Mouse (Mus musculus): Measurements from ENCODE around the gene Psat1. TPM values are rescaled to one million over a fixed set of nuclear protein-coding genes. Genes with fewer than 3 reads are reported as not detected.
A peak's percentile ranks its signal among the peaks of the same experiment; 100 is the strongest.

The Psat1 gene
- polyA plus RNA-seq, 1 experiment from 2014 or later = 15.3 TPM

DNA sequence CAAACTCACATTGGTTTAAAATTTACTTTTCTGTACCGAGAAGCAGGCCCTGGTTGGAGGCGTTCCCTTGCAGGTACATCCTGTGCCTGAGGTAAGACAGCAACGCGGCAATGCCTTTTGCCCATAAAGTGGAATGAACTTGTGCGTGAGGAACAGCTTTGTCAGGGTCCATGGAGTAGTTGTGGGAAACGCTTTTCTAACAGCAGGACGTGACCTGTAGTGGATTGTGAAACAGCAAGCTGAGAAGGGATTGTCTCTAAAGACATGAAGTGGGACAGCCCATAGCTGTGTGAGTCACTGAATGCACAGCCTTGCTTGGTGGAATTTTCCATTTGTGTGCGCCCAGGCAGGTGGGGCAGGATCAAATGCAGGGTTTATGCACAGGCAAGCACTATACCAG is 5.7 kb downstream of the Psat1 start:
- TF ChIP-seq CTCF (IDR thresholded peaks at IDR 0.05; ENCODE audit: low read depth) = no peak
- Histone ChIP-seq H3K9ac (ENCODE audit: low read depth, low read length) (no peak overlapping the region), H3K36me3 (ENCODE audit: control insufficient read depth, insufficient read depth) (no peaks in the 10 kb centered on the region), H3K9me3 (ENCODE audit: control insufficient read depth) (no peaks in the 10 kb centered on the region), H3K27me3 (replicated peaks; ENCODE audit: control insufficient read depth, insufficient read depth, low read length) (no peaks in the 10 kb centered on the region), H3K4me1 (replicated peaks; ENCODE audit: control insufficient read depth, insufficient read depth, low read length) (no peaks in the 10 kb centered on the region), H3K27ac (ENCODE audit: low read depth, low read length) (no peak overlapping the region), H3K4me2 (replicated peaks; ENCODE audit: low read depth) (no peak overlapping the region), H3K4me3 (ENCODE audit: low read depth, low read length) (no peak overlapping the region)
- ATAC-seq = peak; percentile 75
- WGBS = 41% methylated on average over 8 of the region's 8 CpGs

DNA sequence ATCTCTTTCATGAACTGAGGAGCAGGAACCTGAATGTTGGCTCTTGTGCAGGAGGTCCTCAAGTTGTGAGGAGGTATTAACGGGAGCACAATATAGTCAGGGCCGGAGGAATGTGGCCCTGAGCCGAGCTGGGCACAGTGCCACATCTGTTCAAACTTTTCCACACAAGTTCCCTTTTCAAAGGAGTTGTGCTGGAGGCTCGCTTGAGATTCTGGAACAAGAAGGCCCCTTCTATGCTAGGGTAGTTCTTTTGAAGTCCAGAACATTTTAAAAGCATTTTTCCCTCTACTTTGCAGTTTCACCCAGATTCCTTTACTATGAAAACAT is 21.5 kb downstream of the Psat1 start:
- no peak overlapping the region for H3K27ac ChIP-seq (ENCODE audit: low read depth, low read length)
- H3K9ac ChIP-seq (ENCODE audit: low read depth, low read length) = no peak overlapping the region
- no peak for TF ChIP-seq CTCF (IDR thresholded peaks at IDR 0.05; ENCODE audit: low read depth)

GRCm38 (mm10) chr19:15924866-15925718 is 22.0 kb downstream of the Psat1 start:
- no peaks in the 10 kb centered on the region for H3K27me3 ChIP-seq (replicated peaks; ENCODE audit: control insufficient read depth, insufficient read depth, low read length)
- H3K4me1 ChIP-seq (replicated peaks; ENCODE audit: control insufficient read depth, insufficient read depth, low read length) = peaks cover 7% of the 10 kb centered on the region; the same call in 1 of the 2 replicates
- no peaks in the 10 kb centered on the region for H3K36me3 ChIP-seq (ENCODE audit: control insufficient read depth, insufficient read depth)
- ATAC-seq = peak; percentile 94
- peak overlapping the region; percentile 56 for H3K4me3 ChIP-seq (ENCODE audit: low read depth, low read length)
- H3K9me3 ChIP-seq (ENCODE audit: control insufficient read depth) = no peaks in the 10 kb centered on the region
- H3K9ac ChIP-seq (ENCODE audit: low read depth, low read length) = 0 out of 2 replicates have a peak overlapping the region, but pooled peaks have one; percentile 45
- H3K27ac ChIP-seq (ENCODE audit: low read depth, low read length) = no peak overlapping the region
- H3K4me2 ChIP-seq (replicated peaks; ENCODE audit: low read depth) = peak overlapping the region; percentile 94
- 3% methylated on average over 43 of the region's 43 CpGs for WGBS
- TF ChIP-seq CTCF (IDR thresholded peaks at IDR 0.05; ENCODE audit: low read depth) = no peak

More for the DNA sequence above, 21.5 kb downstream of the Psat1 start:
- ATAC-seq = 0 out of 2 replicates have a peak, but pooled peaks have one; percentile 13
- peak overlapping the region; percentile 94 for H3K4me2 ChIP-seq (replicated peaks; ENCODE audit: low read depth)
- H3K27me3 ChIP-seq (replicated peaks; ENCODE audit: control insufficient read depth, insufficient read depth, low read length) = no peaks in the 10 kb centered on the region
- peak overlapping the region; percentile 56; the same call in 1 of the 2 replicates for H3K4me3 ChIP-seq (ENCODE audit: low read depth, low read length)
- whole genome bisulfite sequencing = 34% methylated on average over 4 of the region's 4 CpGs
- H3K9me3 ChIP-seq (ENCODE audit: control insufficient read depth) = no peaks in the 10 kb centered on the region
- peaks cover 7% of the 10 kb centered on the region; the same call in 1 of the 2 replicates for H3K4me1 ChIP-seq (replicated peaks; ENCODE audit: control insufficient read depth, insufficient read depth, low read length)
- H3K36me3 ChIP-seq (ENCODE audit: control insufficient read depth, insufficient read depth) = no peaks in the 10 kb centered on the region

GRCm38 (mm10) chr19:15924181-15924865 is 22.8 kb downstream of the Psat1 start:
- H3K4me1 ChIP-seq (replicated peaks; ENCODE audit: control insufficient read depth, insufficient read depth, low read length) = peaks cover 7% of the 10 kb centered on the region; the same call in 1 of the 2 replicates
- TF ChIP-seq CTCF (IDR thresholded peaks at IDR 0.05; ENCODE audit: low read depth) = peak; percentile 33
- H3K27ac ChIP-seq (ENCODE audit: low read depth, low read length) = no peak overlapping the region
- under 1% methylated on average over 46 of the region's 46 CpGs for WGBS
- no peaks in the 10 kb centered on the region for H3K36me3 ChIP-seq (ENCODE audit: control insufficient read depth, insufficient read depth)
- peak overlapping the region; percentile 56 for H3K4me3 ChIP-seq (ENCODE audit: low read depth, low read length)
- H3K4me2 ChIP-seq (replicated peaks; ENCODE audit: low read depth) = peak overlapping the region; percentile 94
- no peaks in the 10 kb centered on the region for H3K9me3 ChIP-seq (ENCODE audit: control insufficient read depth)
- H3K9ac ChIP-seq (ENCODE audit: low read depth, low read length) = peak overlapping the region; percentile 45; the same call in 1 of the 2 replicates
- no peaks in the 10 kb centered on the region for H3K27me3 ChIP-seq (replicated peaks; ENCODE audit: control insufficient read depth, insufficient read depth, low read length)
- ATAC-seq = peak; percentile 83

DNA sequence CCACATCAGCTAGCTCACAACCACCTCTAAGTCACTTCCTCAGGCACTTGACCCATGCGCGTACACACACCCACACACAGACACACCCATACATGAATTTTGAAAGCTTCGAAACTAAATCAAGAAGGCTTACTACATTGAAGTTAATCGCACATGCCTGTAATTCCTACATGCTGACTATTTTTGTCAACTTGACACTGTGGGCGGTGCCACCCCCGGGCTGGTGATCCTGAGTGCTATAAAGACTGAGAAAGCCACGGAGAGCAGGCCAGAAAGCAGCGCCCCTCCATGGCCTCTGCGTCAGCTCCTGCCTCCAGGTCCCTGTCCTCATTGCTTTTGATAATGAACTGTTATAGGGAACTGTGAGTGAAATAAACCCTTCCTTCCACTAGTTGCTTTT is 23.7 kb downstream of the Psat1 start:
- 23% methylated on average over 9 of the region's 9 CpGs for WGBS
- Histone ChIP-seq H3K9ac (ENCODE audit: low read depth, low read length) (no peak overlapping the region), H3K4me1 (replicated peaks; ENCODE audit: control insufficient read depth, insufficient read depth, low read length) (peaks cover 7% of the 10 kb centered on the region; the same call in 1 of the 2 replicates)

GRCm38 (mm10) chr19:15919336-15919735 is 27.8 kb downstream of the Psat1 start:
- H3K4me1 ChIP-seq (replicated peaks; ENCODE audit: control insufficient read depth, insufficient read depth, low read length) = peaks cover 7% of the 10 kb centered on the region; the same call in 1 of the 2 replicates
- 92% methylated on average over 7 of the region's 7 CpGs for WGBS
- H3K4me3 ChIP-seq (ENCODE audit: low read depth, low read length) = no peak overlapping the region
- H3K27ac ChIP-seq (ENCODE audit: low read depth, low read length) = no peak overlapping the region
- no peak overlapping the region for H3K9ac ChIP-seq (ENCODE audit: low read depth, low read length)
- H3K36me3 ChIP-seq (ENCODE audit: control insufficient read depth, insufficient read depth) = no peaks in the 10 kb centered on the region
- no peak for TF ChIP-seq CTCF (IDR thresholded peaks at IDR 0.05; ENCODE audit: low read depth)
- H3K9me3 ChIP-seq (ENCODE audit: control insufficient read depth) = no peaks in the 10 kb centered on the region
- no peak for ATAC-seq
- no peak overlapping the region for H3K4me2 ChIP-seq (replicated peaks; ENCODE audit: low read depth)
- H3K27me3 ChIP-seq (replicated peaks; ENCODE audit: control insufficient read depth, insufficient read depth, low read length) = no peaks in the 10 kb centered on the region

More for the DNA sequence above, 23.7 kb downstream of the Psat1 start:
- no peak overlapping the region for H3K27ac ChIP-seq (ENCODE audit: low read depth, low read length)
- H3K27me3 ChIP-seq (replicated peaks; ENCODE audit: control insufficient read depth, insufficient read depth, low read length) = no peaks in the 10 kb centered on the region
- H3K9me3 ChIP-seq (ENCODE audit: control insufficient read depth) = no peaks in the 10 kb centered on the region
- no peak for TF ChIP-seq CTCF (IDR thresholded peaks at IDR 0.05; ENCODE audit: low read depth)
- no peaks in the 10 kb centered on the region for H3K36me3 ChIP-seq (ENCODE audit: control insufficient read depth, insufficient read depth)
- ATAC-seq = no peak
- peak overlapping the region; percentile 56 for H3K4me3 ChIP-seq (ENCODE audit: low read depth, low read length)
- H3K4me2 ChIP-seq (replicated peaks; ENCODE audit: low read depth) = peak overlapping the region; percentile 94
